Mouse (Mus musculus) adrenal gland, postnatal 0 days (tissue): ENCODE measurements around the gene Vmn1r94. TPM values are rescaled to one million over a fixed set of nuclear protein-coding genes. Genes with fewer than 3 reads are reported as not detected.

Source experiments
- polyA plus RNA-seq: library from polyadenylated mRNA; unstranded; fragments of >200 nt; fragmentation: Nextera tagmentation; extraction: Ambion mirVana; gene quantifications from 2 replicates; pipeline ENCODE4 v1.2.1, GENCODE M21; 2015

The Vmn1r94 gene
- not detected in 2 replicates for polyA plus RNA-seq

DNA sequence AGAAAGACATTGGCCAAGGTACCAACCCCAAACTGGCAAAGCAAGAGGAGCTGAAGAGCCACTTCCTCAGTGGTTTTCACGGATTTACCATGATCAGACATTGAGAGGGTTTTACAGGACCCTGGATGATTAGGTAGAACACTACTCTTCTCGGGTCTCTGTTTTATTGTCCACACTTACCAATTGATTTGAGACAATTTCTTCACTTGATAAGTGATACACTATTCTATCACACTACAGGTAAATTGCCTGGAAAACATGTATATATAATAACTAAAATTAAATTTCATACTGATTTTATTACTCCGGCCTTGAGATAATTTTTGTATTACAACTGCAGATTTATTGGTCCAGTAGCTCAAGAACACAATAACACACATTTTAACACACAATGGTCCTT, at the start of gene Vmn1r94:
Gene Vmn1r94 (minus strand): TSS at position 101 of the 400 bp plus-strand sequence.

GRCm38 (mm10) chr7:20205507-20205906, 37.3 kb upstream of the Vmn1r94 start, which contains the start of gene Gm6164:
Gm6164 (minus strand) TSS chr7:20205607.

GRCm38 (mm10) chr7:20193410-20193809, 25.2 kb upstream of the Vmn1r94 start, which contains the start of gene Vmn1r95:
Vmn1r95 (plus strand) TSS chr7:20193710.

DNA sequence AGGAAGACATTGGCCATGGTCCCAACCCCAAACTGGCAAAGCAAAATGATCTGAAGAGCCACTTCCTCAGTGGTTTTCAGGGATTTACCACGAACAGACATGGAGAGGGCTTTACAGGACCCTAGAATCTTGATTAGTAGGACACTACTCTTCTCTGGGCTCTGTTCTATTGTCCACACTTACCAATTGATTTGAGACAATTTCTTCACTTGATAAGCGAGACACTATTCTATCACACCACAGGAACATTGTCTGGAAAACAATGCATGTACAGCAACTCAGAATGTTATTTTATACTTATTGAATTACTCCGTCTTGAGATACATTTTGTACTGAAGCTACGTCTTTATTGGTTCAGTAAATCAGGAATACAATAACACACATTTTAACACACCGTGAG, 29.2 kb downstream of the Vmn1r94 start, which contains the start of gene Vmn1r93:
Gene Vmn1r93 (minus strand): TSS at position 101 of the 400 bp plus-strand sequence.

DNA sequence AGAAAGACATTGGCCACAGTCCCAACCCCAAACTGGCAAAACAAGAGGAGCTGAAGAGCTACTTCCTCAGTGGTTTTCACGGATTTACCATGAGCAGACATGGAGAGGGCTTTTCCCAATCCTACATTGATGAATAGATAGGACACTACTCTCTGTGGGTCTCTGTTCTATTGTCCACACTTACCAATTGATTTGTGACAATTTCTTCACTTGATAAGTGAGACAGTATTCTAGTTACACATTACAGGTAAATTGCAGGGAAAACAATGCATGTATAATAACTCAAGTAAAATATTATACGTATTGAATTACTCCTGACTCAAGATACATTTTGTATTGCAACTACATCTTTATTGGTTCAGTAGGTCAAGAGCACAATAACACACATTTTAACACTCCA, 45.7 kb downstream of the Vmn1r94 start, which contains the start of gene Gm16442:
Gene Gm16442 (minus strand): TSS at position 101 of the 400 bp plus-strand sequence.

Other genes starting within 250 kb of the Vmn1r94 start
- gene Pvr, start 247.2 kb downstream of the Vmn1r94 start, polyA plus RNA-seq, result 6.0 and 10.1 TPM in 2 replicates
- 0.08 and 0.32 TPM in 2 replicates for gene Igsf23, start 217.6 kb downstream of the Vmn1r94 start, polyA plus RNA-seq
- gene Ceacam20, start 203.0 kb downstream of the Vmn1r94 start, polyA plus RNA-seq, result 0.06 TPM in 1 of 2 replicates, not detected in the other
- not detected in 2 replicates for gene Nlrp9b, start 176.9 kb downstream of the Vmn1r94 start, polyA plus RNA-seq
- not detected in 2 replicates for gene Vmn1r91, start 68.7 kb downstream of the Vmn1r94 start, polyA plus RNA-seq
- gene Gm16442, start 45.8 kb downstream of the Vmn1r94 start, polyA plus RNA-seq, result not detected in 2 replicates
- not detected in 2 replicates for gene Vmn1r93, start 29.3 kb downstream of the Vmn1r94 start, polyA plus RNA-seq
- gene Vmn1r95, start 25.3 kb upstream of the Vmn1r94 start, polyA plus RNA-seq, result not detected in 2 replicates
- gene Gm6164, start 37.2 kb upstream of the Vmn1r94 start, polyA plus RNA-seq, result not detected in 2 replicates
- gene Gm4498, start 65.5 kb upstream of the Vmn1r94 start, polyA plus RNA-seq, result not detected in 2 replicates
- not detected in 2 replicates for gene Gm5890, start 94.5 kb upstream of the Vmn1r94 start, polyA plus RNA-seq
- gene Gm4133, start 165.7 kb upstream of the Vmn1r94 start, polyA plus RNA-seq, result not detected in 2 replicates
- not detected in 2 replicates for gene Gm5728, start 207.0 kb upstream of the Vmn1r94 start, polyA plus RNA-seq
- not detected in 2 replicates for gene Vmn1r100, start 249.6 kb upstream of the Vmn1r94 start, polyA plus RNA-seq